Mouse (Mus musculus): ENCODE measurements at regions not wholly inside any gene's neighbourhood (a gene's known extent, or its start where the extent isn't known, plus 50 kb on each side); places are given as distances from the start of the nearest gene placed in this dataset.

DNA sequence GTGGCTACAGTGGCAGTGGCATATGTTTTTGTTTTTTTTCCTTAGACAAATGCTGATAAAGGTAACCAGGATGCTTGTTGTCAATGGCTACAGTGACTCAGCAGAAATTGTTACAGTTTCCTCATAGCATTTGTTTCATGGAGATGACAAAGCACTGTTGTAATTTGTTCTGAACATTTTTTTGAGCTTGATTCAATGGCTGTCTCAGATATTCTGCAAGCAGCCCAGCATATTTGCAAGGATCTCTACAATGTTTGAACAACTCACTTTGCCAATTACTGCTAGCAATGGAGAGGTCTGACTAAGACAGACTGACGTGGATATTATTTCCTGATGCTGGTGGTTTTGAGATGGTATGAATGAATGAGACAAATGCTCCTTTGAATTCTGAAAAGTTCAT, 696.3 kb downstream of the Nr2f2 start:
- intact Hi-C loops (cut with DNase I): no loop called here
- no peak for DNase-seq (ENCODE audit: low spot score in 2 of 2)

DNA sequence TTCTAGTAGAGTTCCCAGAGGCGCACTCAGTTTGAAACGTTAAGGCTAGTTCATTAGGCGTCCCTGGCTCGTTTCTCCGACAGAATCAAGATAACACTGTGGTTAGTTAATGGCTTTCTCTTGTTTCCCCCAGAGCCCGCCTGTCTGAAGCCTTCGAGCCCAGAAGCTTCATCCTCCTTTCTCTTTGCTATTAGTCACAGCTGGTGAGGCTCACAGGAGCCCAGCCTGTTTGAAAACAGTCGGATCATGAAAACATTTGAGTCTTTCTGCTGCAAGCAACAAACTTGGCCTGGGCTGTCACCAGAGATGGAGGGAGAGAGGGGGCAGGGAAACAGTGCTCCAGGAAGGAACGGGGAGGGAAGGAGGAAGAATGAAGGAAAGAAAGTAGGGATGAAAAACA, 711.0 kb downstream of the Nr2f2 start:
- DNase-seq (ENCODE audit: low spot score in 2 of 2): no peak
- intact Hi-C loops (cut with DNase I): no loop called here

DNA sequence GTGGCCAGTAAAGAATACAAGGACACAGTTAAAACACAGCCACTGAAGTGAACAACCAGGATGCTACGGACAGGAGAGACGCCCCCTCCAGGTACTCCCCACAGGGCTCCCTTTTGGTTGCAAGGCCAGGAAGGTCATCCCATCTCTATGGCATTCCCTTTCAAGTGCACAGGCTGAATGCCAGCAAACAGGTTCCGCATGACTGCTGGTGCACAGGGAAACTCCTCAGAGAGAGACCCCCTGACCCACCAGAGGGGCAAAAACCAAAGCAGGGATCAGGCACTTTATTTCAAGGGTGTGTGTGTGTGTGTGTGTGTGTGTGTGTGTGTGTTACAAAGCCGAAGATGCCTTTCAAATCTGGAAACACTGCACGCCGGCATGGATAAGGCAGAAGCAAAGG, 721.1 kb downstream of the Nr2f2 start:
- intact Hi-C loops (cut with DNase I): no loop called here
- no peak for DNase-seq (ENCODE audit: low spot score in 2 of 2)

DNA sequence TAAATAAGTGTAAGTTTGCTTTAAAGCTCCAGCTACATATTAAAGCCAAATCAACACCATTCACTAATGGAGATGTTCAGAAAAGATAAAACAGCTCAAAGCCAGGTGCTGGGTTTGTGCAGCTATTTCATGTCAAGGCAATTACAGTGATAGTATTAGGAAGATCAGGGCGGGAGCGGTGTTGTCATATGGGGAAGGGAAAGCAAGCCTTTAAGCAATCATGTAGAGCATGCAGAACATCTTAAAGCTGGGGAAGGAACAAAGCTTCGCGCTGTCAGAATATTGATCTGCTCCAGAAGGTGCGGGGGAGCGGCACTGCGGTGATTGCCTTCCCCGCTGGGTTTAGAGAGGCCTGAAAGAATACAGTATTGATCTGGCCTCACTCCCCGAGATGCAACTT, 724.9 kb downstream of the Nr2f2 start:
- DNase-seq (ENCODE audit: low spot score in 2 of 2): no peak
- intact Hi-C loops (cut with DNase I): no loop called here

DNA sequence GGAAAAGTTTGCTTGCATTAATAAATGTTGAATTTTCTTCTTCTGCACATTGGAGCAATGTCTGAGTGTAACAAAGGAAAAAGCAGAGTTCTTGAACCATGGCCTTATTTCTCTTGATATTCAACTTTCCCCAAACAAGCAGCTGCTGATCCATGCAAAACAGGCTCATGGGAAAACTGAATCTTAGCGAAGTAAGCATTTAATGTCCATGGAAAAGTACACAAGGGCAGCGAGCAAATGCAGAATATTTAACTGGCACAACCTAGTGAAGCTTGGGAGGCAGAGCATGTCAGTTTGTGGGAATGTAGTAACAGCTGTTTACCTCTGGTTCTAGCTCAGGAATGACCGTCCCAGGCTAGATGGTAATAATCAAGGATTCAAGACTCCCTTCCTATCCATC, 766.7 kb downstream of the Nr2f2 start:
- no peak for DNase-seq (ENCODE audit: low spot score in 2 of 2)
- intact Hi-C loops (cut with DNase I): no loop called here

DNA sequence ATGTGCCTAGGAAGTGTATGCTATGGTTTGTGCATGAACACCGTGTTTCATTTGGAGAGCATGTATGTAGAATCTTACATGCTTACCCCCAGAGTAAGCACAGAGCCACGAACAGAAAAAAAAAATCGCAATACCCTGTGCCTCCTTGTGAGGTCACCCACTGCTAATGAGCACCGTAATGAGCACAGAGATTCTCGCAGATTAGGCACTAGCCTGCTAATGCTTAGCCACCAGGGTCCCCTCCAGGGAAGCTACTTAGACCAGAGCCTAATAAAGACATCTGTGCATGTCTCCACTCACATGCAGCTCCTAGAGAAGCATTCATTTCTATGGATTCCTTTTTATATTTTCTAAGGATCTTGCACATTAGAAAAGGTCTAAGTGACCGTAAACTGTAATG, 780.8 kb downstream of the Nr2f2 start:
- DNase-seq (ENCODE audit: low spot score in 2 of 2): no peak
- intact Hi-C loops (cut with DNase I): no loop called here

DNA sequence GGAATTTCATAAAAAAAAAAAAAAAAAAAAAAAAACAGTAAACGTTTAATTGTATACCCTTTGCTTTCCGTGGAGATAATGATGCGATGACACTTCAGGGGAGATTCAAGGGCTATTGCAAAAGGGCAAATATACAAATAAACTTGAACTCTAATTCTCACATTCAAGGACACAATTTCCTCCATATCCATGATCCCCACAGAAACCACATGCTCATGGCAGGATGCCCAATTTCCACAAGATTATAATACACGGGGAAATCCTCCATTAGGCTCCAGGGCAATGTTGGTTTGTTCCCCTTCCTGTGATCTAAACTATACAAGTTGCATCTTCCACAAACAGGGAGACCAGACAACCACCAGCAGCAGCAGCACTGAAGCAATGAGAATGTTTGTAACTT, 781.4 kb downstream of the Nr2f2 start:
- intact Hi-C loops (cut with DNase I): no loop called here

DNA sequence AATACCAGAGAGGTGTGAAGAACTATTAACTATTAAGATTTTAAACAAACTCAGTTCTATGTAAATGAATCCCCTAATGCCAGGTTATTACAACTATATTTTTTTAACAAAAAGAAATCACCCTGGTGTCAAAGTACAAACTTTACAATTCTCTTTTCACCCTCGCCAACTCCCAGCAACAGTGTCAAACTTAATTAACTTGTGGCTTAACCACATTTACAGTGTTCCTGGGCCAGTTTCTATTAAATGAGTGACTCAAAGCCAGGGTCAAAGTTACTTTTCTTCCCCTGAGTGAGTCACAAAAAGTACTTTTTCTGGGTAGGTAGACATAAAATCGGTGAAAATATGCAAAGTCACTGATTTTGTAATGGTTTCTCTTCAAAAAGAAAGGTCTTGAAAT, 782.0 kb downstream of the Nr2f2 start:
- DNase-seq (ENCODE audit: low spot score in 2 of 2): no peak
- intact Hi-C loops (cut with DNase I): no loop called here

More for the DNA sequence above, 781.4 kb downstream of the Nr2f2 start:
- DNase-seq (ENCODE audit: low spot score in 2 of 2): no peak

DNA sequence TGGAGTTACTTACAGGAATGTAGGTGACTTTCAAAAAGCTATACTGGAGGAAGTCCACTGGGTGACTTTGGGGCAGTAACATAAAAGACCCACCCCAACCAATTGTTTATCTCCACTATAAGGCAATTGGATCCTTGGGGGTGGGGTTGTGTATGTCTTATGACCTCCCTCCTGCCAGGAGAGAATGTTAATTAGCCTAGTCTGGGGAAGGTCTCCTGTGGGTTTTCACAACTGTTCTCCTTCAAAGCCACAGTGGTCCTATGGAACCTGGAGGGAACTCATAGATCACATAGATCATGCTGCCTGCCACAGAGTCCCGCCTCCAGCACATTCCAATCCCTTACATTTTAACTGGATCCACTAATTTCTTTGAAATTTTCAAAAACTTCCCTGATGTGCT, 782.6 kb downstream of the Nr2f2 start:
- intact Hi-C loops (cut with DNase I): no loop called here

DNA sequence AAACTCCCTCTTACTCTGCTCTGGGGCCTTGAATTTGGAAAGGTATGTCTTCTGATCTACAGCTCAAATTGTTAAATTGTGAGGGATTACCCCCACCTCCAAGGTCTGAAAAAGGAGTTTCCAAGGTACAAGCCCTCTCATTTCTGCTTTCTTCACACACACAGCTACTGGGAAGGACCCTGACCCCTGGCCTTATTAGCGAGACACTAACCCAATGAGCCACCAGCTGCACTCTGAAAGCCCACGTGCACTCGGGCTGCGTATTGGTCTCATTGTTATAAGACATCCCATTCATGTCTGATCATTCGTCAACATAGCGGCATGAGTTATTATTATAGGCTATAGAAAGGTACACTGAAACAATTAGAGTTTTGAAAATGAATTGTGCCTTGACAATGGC, 784.9 kb downstream of the Nr2f2 start:
- intact Hi-C loops (cut with DNase I): no loop called here
- no peak for DNase-seq (ENCODE audit: low spot score in 2 of 2)

More for the DNA sequence above, 782.6 kb downstream of the Nr2f2 start:
- DNase-seq (ENCODE audit: low spot score in 2 of 2): no peak

DNA sequence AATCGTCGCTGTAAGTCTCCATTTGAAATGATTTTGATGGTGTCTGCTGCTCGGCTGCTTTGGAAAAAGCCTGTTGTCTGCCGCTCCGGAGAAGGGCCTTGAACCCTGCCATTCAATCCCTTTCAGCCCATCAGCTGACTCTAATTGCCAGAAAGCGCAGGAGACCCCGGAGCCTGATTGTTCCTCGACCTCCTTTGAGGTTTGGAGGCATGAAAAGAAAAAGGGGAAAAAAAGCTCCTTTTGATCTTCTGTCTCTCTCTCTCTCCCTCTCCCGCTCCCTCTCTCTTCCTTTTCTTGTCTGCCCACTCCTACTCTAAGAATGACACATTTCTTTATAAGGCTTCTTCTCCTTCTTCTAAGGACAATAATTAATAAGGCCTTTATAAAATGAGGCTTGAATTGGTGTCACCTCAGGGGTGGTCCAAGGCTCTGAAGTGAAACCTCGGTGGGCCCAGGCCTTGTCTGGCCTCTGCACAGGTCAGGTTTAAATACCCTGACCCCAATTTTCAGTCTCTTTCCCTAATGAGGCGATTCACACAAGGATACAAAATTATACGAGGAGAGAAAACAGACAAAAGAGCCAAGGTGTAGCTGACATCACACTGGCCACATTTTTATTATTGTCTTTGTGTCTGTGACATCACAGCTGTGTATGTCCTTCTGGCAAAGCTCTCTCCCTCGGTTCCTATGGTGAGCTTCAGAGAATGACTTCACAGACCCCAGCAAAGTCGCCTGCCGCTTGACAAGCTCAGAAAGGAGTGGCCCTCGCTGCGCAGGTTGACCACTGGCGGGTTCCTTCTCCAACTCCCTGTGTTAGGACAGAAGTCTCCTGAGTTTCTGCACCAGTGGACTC, 787.4 kb downstream of the Nr2f2 start:
- intact Hi-C loops (cut with DNase I): no loop called here
- no peak for DNase-seq (ENCODE audit: low spot score in 2 of 2)

DNA sequence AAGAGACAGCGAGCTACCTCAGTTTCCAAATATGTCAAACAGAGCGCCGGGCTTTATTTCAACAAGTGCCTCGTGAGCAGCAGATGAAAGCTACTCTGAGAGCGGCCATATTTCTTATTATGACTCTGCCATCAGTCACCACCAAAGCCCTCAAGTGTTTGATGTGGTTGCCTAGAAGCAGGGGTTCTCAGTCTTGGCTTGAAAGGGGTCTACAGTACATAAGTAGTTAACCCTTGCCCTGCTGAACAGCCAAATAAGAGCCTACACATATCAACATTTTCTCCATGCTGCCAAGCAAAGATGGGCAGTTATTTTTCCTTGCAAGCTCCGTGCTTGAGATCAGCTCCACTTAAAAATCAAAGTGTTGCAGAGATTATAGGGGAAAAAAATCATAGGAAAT, 788.8 kb downstream of the Nr2f2 start:
- intact Hi-C loops (cut with DNase I): no loop called here
- no peak for DNase-seq (ENCODE audit: low spot score in 2 of 2)

DNA sequence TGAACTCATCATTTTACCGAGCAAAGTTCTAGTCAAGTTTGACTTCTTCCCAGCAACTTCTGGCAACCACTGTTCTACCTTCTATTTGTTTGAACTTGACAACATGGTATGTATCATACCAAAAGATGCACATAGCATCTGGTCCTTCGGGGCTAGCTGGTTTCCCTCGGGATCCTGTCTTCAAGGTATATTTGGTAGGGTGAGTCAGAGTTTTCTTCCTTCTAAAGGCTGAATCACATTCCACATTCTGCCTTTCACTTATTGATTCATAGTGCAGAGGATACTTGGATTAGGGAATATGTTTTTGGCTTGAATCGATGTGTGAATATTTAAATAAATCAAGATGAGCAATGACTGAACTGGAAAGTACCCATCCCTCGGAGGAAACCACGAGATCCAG, 789.9 kb downstream of the Nr2f2 start:
- intact Hi-C loops (cut with DNase I): no loop called here
- no peak for DNase-seq (ENCODE audit: low spot score in 2 of 2)

DNA sequence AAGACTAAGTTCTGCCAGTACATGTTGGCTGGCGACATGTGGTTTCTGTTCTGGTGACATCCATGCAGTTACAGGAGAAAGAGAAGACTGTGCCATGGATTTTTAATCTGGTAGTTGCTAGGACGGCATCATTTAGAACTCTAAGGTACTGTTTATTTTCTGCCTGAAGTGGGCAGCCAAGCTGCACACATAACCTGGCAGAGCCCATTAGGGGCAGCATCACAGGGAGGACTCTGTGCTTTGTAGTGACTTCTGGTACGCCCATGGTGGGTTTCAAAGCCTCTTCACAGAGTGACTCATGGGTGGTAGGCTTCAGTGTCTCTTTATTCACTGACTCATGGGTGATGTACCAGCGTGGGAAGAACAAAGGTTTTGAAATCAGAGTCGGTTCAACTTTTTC, 792.8 kb downstream of the Nr2f2 start:
- intact Hi-C loops (cut with DNase I): no loop called here
- DNase-seq (ENCODE audit: low spot score in 2 of 2): no peak

DNA sequence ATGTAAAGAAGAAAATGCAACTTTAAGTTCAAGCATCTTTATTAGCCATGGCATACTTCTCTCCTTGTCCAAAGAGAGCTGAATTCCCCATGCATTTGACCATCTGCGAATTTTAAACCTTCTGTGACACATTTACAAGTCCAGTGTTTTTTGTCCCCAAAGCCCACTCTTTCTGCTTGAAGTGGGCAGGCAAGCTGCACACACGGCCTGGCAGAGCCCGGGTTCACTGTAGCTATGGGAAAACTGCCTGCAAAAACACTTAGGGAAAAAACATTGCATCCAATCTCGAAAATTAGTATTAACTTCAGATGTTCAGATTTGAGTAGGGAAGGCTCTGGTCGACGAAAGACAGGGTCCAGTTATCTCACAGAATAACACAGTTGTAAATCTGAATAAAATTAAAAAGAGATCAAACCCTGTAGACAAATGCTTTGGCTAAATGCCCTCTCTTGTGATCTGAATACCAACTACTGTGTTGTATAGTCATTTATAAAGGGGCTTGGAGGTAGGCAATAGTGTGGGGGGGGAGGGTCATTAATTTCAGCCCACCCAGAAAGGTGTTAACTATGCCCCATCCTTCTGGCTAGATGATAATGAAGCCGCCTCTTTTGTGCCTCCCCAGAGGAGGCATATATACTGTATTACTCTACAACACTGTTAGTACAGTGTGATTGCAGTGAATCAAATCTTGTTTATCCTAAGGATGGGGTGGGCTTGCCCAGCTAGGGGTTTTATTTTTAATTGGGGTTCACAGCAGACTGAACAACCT, 793.7 kb downstream of the Nr2f2 start:
- no peak for DNase-seq (ENCODE audit: low spot score in 2 of 2)
- intact Hi-C loops (cut with DNase I): no loop called here

DNA sequence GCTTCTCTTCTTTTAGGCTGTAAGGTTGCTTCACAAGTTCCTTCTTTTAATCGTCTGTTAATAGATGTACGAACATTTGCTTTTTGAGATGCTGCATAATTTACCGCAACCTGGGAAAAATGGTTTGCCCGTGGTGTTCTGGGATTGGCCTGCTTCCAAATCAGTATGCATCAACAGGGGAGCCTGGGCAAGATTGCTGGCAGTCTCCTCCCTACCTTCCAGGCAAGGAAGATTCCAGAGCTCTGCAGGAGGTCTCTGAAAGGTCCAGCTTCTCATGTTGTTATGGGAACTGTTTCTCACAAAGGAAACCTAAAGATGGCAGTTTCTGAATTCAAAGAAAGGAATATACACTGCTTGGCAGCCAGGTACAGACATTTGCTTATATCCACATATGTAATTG, 799.6 kb downstream of the Nr2f2 start:
- intact Hi-C loops (cut with DNase I): no loop called here

DNA sequence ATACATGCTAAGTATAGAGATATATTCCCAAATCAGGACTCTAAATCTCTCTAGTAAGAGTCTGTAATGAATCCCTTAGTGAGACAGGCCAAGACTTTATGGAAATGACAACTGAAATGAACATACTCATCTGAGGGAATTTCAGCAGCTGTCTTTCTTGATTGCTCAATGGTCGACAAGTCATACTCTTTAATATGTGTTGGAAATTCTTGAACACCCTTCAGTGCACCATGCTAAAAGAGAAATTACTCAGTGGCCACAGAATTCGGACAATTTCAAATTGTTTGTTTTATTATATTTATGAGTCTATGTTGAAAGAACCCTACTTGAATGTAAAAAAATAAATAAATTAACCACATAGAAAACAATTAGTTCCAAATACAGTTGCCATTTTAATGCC, 802.1 kb downstream of the Nr2f2 start:
- intact Hi-C loops (cut with DNase I): no loop called here
- no peak for DNase-seq (ENCODE audit: low spot score in 2 of 2)

More for the DNA sequence above, 799.6 kb downstream of the Nr2f2 start:
- DNase-seq (ENCODE audit: low spot score in 2 of 2): no peak

DNA sequence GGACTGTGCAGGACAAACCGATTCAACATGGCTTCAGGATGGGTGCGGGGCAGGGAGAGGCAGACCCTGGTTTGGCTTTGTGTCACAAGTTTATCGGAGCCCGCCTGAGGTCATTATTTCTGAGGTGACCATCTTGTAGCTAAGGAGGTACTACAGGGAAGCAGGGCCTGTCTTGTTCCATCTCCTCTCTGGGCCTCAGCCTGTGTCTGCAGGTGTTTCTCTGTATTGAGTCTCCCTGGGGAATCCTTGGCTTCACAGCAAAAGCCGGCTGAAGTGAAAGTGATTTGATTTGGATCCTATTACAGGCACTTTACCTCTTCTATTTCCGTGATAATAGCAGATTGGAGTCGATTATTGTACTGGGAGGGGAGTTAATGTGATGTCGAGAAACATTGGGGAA, 805.7 kb upstream of the Arrdc4 start:
- intact Hi-C loops (cut with DNase I): no loop called here
- DNase-seq (ENCODE audit: low spot score in 2 of 2): no peak

DNA sequence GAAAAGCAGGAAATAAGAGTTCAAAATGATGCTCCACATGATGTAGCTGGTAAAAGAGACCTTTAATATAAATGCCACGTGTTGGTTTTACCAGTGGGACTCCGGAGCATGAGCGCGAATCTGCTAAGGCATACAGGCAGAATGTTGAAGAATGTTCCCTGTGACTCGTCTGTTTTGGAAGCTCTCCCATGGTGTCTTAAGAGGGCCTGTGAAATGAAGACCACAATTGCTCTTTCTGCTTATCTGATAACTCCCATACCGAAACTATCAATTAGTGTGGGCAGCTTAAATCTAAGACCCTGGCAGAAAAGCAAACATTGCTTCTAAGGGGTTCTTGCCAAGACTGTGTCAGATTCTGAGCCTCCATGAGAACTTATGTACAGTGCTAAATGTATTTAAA, 804.9 kb upstream of the Arrdc4 start:
- intact Hi-C loops (cut with DNase I): no loop called here
- DNase-seq (ENCODE audit: low spot score in 2 of 2): no peak

DNA sequence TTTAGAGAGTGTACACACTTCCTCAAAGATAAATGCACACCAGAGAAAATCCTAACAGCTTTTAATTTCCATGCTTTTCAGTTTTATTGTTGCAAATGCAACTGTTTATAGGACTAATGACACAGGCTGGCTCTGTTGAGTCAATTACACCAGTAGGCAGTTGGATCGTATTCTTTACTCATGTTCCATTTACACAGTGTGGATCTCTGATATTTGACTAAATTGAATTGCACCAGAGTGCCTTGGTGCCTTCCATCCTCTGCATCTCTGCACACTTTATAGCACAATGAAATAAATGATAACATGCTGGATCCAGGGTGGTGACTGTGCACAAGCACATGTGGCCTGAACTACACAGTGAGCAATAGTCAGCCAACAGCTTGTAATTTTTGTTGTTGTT, 787.0 kb upstream of the Arrdc4 start:
- intact Hi-C loops (cut with DNase I): no loop called here
- DNase-seq (ENCODE audit: low spot score in 2 of 2): no peak

DNA sequence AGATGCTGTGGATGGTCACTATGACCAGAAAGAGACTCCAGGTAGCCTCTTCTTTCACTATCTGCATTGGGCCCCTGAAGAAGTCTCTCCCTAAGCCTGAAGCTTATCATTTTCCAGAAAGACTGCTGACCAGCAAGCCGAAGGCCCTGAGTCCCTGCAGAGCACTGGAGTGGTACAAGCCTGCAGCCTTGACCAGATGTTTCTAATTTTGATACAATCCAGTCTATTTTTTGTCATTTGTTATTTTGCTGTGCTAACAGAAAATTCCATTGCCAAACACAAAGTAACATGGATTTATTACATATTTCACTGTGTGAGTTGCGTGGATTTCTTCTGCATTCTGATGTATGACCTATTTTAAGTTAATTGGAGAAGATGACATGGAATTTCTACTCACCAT, 764.9 kb upstream of the Arrdc4 start:
- DNase-seq (ENCODE audit: low spot score in 2 of 2): no peak
- intact Hi-C loops (cut with DNase I): no loop called here
